Mouse (Mus musculus) cortical plate, adult 2 months (tissue): Measurements from ENCODE around the gene Ccdc89. TPM values are rescaled to one million over a fixed set of nuclear protein-coding genes. Genes with fewer than 3 reads are reported as not detected.

Source experiments
- H3K27ac ChIP-seq: fragments of 200-500 bp; 2 replicates; pipeline ENCODE4 v1.5.1; 2012; ENCODE audit warnings: low read length, control low read depth, inconsistent platforms; ENCODE audit not compliant: insufficient read depth
- H3K4me1 ChIP-seq: fragments of 200-500 bp; 2 replicates; pipeline ENCODE4 v1.6.1; 2011; ENCODE audit warnings: low read length; ENCODE audit not compliant: control insufficient read depth, insufficient read depth
- H3K4me3 ChIP-seq: fragments of 200-500 bp; 2 replicates; pipeline ENCODE4 v1.5.1; 2011; ENCODE audit warnings: mild to moderate bottlenecking, low read length, control low read depth; ENCODE audit not compliant: insufficient read depth
- CTCF ChIP-seq: fragments of 200-500 bp; IDR thresholded peaks from 2 replicates; pipeline ENCODE4 v1.5.1; 2011; ENCODE audit warnings: mild to moderate bottlenecking, control low read depth, low read length; ENCODE audit not compliant: insufficient read depth; ENCODE audit errors: extremely low read depth
- POLR2A ChIP-seq: fragments of 200-500 bp; IDR thresholded peaks from 2 replicates; pipeline ENCODE4 v1.6.1; 2011; ENCODE audit warnings: mild to moderate bottlenecking, low read length, control low read depth; ENCODE audit not compliant: insufficient read depth; ENCODE audit errors: extremely low read depth
- polyA plus RNA-seq: library from polyadenylated mRNA; depleted of rRNA; stranded (reverse); fragments of >200 nt; gene quantifications from 2 replicates; pipeline ENCODE4 v1.2.3, GENCODE M21; 2012

The Ccdc89 gene
- polyA plus RNA-seq, 1 experiment: 0.81 TPM

- no peak overlapping the region for H3K4me3 ChIP-seq
- TF ChIP-seq POLR2A: no peak
- TF ChIP-seq CTCF: no peak
- H3K27ac ChIP-seq: no peak overlapping the region
- no peaks in the 10 kb centered on the region; the same call in 1 of the 2 replicates for H3K4me1 ChIP-seq
These were observed 13.7 kb downstream of the Ccdc89 start for GRCm38 (mm10) chr7:90440044-90440443.

GRCm38 (mm10) chr7:90442070-90442469 is 15.7 kb downstream of the Ccdc89 start:
- peak overlapping the region; percentile 52; the same call in 1 of the 2 replicates for H3K27ac ChIP-seq
- TF ChIP-seq POLR2A (no peak), CTCF (no peak)
- H3K4me3 ChIP-seq: peak overlapping the region; percentile 98
- H3K4me1 ChIP-seq: no peaks in the 10 kb centered on the region; the same call in 1 of the 2 replicates

DNA sequence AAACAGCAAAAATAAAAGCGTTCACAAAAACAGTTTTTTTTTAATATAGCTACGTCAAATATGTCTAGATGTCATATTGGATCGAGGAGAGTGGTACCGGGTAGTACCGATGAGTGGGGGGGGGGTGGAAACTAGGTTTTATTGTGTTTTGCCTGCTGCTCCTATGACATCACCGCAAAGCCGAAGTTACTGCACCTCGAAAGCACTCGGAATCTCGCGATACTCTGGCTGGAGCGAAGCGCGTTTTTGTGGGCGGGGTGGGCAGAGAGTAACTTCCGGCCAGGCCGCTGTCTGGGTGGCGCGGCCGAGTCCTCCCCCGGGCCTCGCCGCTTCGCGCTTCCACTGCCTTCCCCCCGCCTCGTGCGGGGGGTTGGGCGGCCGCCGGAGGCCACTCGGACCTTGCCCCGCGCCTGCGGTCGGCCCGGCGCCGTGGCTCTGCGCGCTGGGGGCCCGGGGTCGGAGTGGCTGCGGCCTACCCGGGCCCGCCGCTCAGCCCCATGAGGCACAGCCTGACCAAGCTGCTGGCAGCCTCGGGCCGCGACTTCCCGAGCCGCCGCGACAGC is 16.2 kb downstream of the Ccdc89 start, which contains the start of gene Crebzf:
TSS of gene Crebzf (plus strand) at position 212 of the 563 bp plus-strand sequence.
- Histone ChIP-seq H3K27ac (peak within 1 kb of the TSS; percentile 99), H3K4me1 (no peaks in the 10 kb centered on the region; the same call in 1 of the 2 replicates), H3K4me3 (peak within 1 kb of the TSS; percentile 98)
- TF ChIP-seq POLR2A (peak; percentile 83; the same call in 1 of the 2 replicates), CTCF (no peak)

DNA sequence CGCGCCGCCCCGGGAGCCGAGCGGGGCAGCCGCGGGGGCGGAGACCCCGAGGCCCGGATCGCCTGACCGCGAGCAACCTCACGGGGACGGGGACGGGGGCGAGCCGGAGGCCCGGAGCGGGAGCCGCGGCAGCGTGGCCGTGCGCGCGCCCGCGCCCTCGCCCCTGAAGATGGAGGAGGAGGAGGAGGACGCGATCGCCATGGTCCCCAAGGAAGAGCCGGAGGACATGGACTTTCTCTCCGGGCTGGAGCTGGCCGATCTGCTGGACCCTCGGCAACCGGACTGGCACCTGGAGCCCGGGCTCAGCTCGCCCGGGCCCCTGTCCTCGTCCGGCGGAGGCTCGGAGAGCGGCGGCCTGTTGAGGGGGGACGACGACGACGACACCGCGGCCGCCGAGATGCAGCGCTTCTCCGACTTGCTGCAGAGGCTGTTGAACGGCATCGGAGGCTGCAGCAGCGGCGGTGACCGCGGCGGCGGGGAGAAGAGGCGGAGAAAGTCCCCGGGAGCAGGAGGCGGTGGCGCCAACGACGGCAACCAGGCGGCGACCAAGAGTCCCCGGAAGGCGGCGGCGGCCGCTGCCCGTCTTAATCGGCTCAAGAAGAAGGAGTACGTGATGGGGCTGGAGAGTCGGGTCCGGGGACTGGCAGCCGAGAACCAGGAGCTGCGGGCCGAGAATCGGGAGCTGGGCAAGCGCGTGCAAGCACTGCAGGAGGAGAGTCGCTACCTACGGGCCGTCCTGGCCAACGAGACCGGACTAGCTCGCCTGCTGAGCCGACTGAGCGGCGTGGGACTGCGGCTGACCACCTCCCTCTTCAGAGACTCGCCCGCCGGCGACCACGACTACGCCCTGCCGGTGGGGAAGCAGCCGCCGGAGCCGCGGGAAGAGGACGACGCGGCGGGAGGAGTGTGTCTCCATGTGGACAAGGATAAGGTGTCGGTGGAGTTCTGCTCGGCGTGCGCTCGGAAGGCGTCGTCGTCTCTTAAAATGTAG is 17.0 kb downstream of the Ccdc89 start:
- Histone ChIP-seq H3K4me1 (no peaks in the 10 kb centered on the region; the same call in 1 of the 2 replicates), H3K4me3 (peak overlapping the region; percentile 98), H3K27ac (peak overlapping the region; percentile 99)
- TF ChIP-seq CTCF: no peak
- TF ChIP-seq POLR2A: 0 out of 2 replicates have a peak, but pooled peaks have one; percentile 7

DNA sequence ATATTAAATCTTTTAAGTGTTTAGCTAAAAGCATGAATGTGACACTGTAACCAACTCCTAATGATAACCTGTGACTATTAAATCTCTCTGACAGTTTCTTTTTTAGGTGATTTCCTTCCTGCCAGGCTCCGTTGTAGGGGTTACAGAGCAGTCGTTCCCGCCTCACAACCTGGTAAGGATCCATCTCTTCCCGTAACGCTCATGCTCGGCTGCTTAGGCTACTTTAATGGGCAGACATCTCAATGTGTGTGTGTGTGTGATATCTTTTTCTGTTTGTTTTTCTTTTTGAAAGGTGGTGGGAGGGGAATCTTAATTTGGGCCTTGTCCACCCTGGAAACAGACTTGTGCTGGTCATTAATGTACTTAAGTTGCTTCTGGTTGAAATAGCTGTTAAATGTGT is 17.8 kb downstream of the Ccdc89 start:
- 0 out of 2 replicates have a peak overlapping the region, but pooled peaks have one; percentile 99 for H3K27ac ChIP-seq
- H3K4me1 ChIP-seq: no peaks in the 10 kb centered on the region; the same call in 1 of the 2 replicates
- no peak for TF ChIP-seq CTCF
- no peak for TF ChIP-seq POLR2A
- peak overlapping the region; percentile 98 for H3K4me3 ChIP-seq

DNA sequence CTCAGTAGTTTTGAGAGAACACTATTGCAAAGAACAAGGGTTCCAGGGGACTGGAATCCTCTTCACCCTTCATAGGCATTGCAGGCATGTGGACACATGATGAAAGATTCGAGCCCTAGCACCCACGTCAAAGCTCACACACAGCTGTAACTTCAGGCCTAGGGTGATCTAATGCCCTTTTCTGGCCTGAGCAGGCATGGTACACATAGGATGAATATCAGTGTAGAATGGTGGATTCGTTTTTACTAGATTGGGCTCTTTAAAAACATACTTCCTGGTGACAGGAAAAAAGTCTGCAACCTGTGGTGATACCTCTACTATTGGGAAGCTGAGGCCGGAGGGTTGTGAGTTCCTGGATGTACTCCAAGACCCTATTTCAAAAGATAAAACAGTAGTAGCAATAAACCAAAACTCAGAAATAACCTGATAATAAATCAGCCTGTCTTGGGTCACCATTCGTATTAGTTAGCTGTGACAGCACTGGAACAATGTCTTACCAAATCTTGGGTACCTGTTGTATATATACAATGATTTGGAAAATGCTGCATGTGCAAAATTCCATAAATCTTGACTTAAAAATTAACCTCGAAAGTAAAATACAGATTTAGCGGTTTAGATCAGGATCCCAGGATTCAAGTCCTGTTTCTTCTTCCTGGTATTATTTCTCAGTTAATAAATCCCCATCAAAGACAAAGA is 29.9 kb downstream of the Ccdc89 start:
- Histone ChIP-seq H3K4me1 (peaks cover 2% of the 10 kb centered on the region; the same call in 1 of the 2 replicates), H3K27ac (no peak overlapping the region), H3K4me3 (peak overlapping the region; percentile 91; the same call in 1 of the 2 replicates)
- TF ChIP-seq POLR2A (peak; percentile 23; the same call in 1 of the 2 replicates), CTCF (no peak)

- 0 out of 2 replicates have a peak, but pooled peaks have one; percentile 3 for TF ChIP-seq CTCF
- peak; percentile 95 for TF ChIP-seq POLR2A
- Histone ChIP-seq H3K27ac (peak within 1 kb of the TSS; percentile 99), H3K4me1 (peaks cover 2% of the 10 kb centered on the region; the same call in 1 of the 2 replicates), H3K4me3 (peak within 1 kb of the TSS; percentile 91)
These were observed 30.6 kb downstream of the Ccdc89 start, which contains the start of gene Tmem126a for GRCm38 (mm10) chr7:90456845-90457468. TSS of gene Tmem126a (minus strand) at chr7:90457229.

- Histone ChIP-seq H3K4me1 (peaks cover 2% of the 10 kb centered on the region; the same call in 1 of the 2 replicates), H3K27ac (peak overlapping the region; percentile 99), H3K4me3 (peak overlapping the region; percentile 91)
- TF ChIP-seq POLR2A: no peak
- TF ChIP-seq CTCF: 0 out of 2 replicates have a peak, but pooled peaks have one; percentile 15
These were observed 31.1 kb downstream of the Ccdc89 start for GRCm38 (mm10) chr7:90457517-90457916.
